Mouse (Mus musculus) bone marrow, adult 2 months (tissue): Measurements from ENCODE around the gene Opn1sw. TPM values are rescaled to one million over a fixed set of nuclear protein-coding genes. Genes with fewer than 3 reads are reported as not detected.

Experiments used
- H3K27ac ChIP-seq: fragments of 200-500 bp; 2 replicates; pipeline ENCODE4 v1.5.1; 2012; ENCODE audit warnings: low read depth, mild to moderate bottlenecking, control low read depth, inconsistent platforms, low read length; ENCODE audit not compliant: control insufficient read depth, poor library complexity, insufficient read depth
- H3K4me1 ChIP-seq: fragments of 200-500 bp; 2 replicates; pipeline ENCODE4 v1.6.1; 2011; ENCODE audit warnings: low read length; ENCODE audit not compliant: control insufficient read depth, insufficient read depth
- H3K4me3 ChIP-seq: fragments of 200-500 bp; replicated peaks from 2 replicates; pipeline ENCODE3; 2011; ENCODE audit warnings: mild to moderate bottlenecking, low read depth, low read length, control low read depth; ENCODE audit not compliant: control insufficient read depth
- CTCF ChIP-seq: fragments of 200-500 bp; IDR thresholded peaks from 2 replicates; pipeline ENCODE4 v1.5.1; 2011; ENCODE audit warnings: low read length, control low read depth; ENCODE audit not compliant: control insufficient read depth, insufficient read depth
- POLR2A ChIP-seq: fragments of 200-500 bp; IDR thresholded peaks from 2 replicates; pipeline ENCODE4 v1.6.1; 2011; ENCODE audit warnings: low read depth, mild to moderate bottlenecking, control low read depth, low read length, borderline replicate concordance; ENCODE audit not compliant: control insufficient read depth
- WGBS: fragments of 180-500 bp; shearing (Covaris S2); methylation state at CpG from one replicate; pipeline ENCODE4 v1.1.7; 2018; 5-methylcytosine and 5-hydroxymethylcytosine counted together
- polyA plus RNA-seq: library from polyadenylated mRNA; stranded (reverse); fragments of >200 nt; gene quantifications from 2 replicates; pipeline ENCODE4 v1.2.4, GENCODE M21; 2011; ENCODE audit warnings: low replicate concordance; ENCODE audit not compliant: missing spikeins, insufficient read depth, insufficient read length

Opn1sw gene
- polyA plus RNA-seq, 1 experiment: not detected

DNA sequence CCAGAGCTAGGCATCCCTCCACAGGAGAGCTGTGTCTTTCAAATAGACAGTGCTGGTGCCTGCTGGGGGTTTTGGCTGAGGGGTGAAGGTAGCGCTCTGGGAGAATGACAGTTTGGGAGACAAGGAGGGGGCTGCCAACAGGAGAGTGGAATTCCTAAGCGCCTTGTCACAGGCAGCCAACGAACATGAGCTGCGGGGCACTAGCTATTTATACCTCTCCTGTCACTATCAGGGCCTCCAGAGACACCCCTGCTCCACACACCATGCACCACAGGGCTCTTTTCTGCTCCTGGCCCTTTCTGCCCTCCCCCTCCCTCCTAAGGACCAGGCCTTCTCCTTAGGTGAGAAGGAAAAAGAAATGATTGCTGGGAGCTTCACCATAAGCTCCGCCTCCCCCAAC is 43.2 kb upstream of the Opn1sw start:
- whole genome bisulfite sequencing: 74% methylated on average over 5 of the region's 5 CpGs
- Histone ChIP-seq H3K4me1 (no peaks in the 10 kb centered on the region), H3K27ac (no peak overlapping the region), H3K4me3 (no peak overlapping the region)
- TF ChIP-seq POLR2A: no peak
- no peak for TF ChIP-seq CTCF

DNA sequence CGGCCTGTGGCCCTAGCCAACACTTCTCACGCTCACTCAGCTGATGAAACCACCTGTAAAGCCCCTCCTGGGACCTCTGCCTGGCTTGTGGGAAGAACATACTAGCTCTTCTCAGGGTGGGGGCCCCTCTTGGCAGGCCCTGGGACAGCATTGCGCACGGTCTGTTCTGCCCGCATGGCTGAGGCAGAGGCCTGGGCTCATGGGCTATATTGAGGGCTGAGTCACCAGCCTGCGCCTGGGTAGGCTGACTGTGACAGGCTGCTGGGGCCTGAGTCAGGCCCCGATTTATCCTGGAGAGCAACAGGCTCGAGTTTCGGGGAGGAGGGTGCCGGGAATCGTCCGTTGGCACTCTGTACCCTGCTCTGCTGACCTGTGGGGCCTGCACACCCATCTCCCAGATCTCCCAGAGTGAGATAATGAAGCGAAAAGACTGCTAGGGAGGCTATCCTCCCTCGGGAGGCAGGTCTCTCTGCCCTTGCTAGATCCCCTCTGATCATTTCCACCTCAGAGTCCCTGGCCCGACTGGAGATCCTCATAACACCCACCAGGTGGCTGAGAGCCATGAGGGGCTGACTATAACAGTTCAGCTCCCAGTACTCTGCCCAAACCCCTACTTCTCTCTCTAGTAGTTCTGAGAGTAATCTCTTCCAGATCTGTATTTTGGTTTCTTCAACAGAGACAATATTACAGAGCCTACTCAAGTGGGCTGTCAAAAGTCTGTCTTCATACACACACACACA is 42.6 kb upstream of the Opn1sw start:
- TF ChIP-seq CTCF (no peak), POLR2A (no peak)
- Histone ChIP-seq H3K4me3 (no peak overlapping the region), H3K27ac (no peak overlapping the region), H3K4me1 (no peaks in the 10 kb centered on the region)
- 73% methylated on average over 15 of the region's 15 CpGs for WGBS

DNA sequence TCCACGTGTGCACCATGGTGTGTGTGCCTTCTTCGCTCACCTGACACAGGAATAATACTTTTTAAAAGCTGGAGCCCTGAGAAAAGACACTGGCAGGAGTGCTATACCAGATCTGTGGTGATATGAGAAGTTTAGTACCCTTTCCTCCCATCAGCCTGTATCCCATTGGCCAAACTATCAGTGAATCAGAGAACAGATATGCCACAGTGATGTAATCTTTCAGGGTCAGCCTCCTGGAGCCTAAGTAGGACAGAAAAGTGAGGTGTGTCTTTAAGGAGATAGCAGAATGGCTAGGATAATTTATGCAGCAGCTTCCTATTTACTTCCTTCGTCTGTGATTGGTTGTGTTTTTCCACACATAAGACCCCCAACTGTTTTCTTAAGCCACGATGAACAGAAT is 39.9 kb upstream of the Opn1sw start:
- H3K4me1 ChIP-seq: no peaks in the 10 kb centered on the region
- no peak overlapping the region for H3K4me3 ChIP-seq
- TF ChIP-seq CTCF (no peak), POLR2A (no peak)
- no peak overlapping the region for H3K27ac ChIP-seq
- 64% methylated on average over 4 of the region's 4 CpGs for WGBS

DNA sequence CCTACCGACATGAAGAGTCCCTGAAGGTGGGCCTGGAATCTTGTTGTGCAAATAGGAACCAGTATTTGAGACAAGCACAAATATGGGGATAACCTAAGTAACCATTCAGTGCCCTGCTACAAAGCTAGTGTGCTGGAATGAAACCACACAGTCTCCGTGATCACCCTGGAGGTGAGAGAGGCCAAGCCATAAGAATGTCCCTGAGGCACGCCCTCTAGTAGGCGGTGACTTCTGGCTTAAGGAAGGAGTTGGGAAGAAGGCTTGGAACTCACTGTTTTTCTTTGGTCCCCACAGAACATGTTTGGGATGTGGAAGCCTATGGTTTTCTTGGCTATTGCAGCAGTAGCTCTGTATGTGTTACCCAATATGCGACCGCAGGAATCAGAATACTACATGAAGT is 38.1 kb upstream of the Opn1sw start:
- Histone ChIP-seq H3K27ac (no peak overlapping the region), H3K4me1 (no peaks in the 10 kb centered on the region), H3K4me3 (no peak overlapping the region)
- TF ChIP-seq CTCF: no peak
- TF ChIP-seq POLR2A: no peak
- 87% methylated on average over 6 of the region's 6 CpGs for WGBS

DNA sequence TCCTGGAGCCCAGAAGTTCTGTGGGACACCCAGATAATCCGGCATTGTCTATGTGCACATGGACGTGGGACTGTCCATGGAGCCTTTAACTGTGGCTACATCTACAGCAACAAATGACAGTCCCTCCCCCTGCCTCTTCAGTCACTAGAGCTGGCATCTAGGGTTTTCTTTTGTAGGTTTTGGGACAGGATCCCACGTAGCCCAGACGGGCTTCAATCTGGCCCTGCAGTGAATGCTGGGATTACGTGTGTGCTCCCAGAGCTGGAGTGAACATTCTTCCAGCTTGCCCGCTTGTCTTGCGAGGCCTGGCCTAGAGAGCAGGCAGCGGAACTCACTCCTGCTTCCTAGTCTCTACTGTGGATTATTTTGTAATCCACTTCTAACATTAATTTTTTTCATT is 36.9 kb upstream of the Opn1sw start:
- 80% methylated on average over 8 of the region's 8 CpGs for WGBS
- TF ChIP-seq POLR2A (no peak), CTCF (no peak)
- Histone ChIP-seq H3K4me1 (no peaks in the 10 kb centered on the region), H3K27ac (no peak overlapping the region), H3K4me3 (no peak overlapping the region)

DNA sequence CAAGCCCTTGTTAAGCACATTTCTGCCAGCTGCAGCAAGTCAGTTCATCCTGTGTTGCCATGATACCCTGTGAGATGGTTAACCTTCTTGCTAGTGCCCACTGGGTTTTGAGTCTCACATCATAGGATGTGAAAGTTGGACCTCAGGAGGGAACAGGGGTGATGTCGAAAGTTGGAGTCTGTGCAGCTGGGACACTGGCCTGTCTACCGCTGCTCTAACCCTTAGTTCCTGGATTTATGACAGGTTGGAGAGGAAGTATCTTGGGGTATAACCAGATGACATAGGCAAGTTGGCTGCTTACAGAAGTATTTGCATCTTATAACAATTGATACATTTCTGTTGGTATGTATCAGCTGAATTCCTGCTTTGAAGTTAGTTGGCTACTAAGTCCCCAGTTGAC is 32.3 kb upstream of the Opn1sw start:
- Histone ChIP-seq H3K4me3 (no peak overlapping the region), H3K27ac (no peak overlapping the region), H3K4me1 (no peaks in the 10 kb centered on the region)
- 12% methylated on average over 2 of the region's 2 CpGs for WGBS
- TF ChIP-seq POLR2A: no peak
- no peak for TF ChIP-seq CTCF

DNA sequence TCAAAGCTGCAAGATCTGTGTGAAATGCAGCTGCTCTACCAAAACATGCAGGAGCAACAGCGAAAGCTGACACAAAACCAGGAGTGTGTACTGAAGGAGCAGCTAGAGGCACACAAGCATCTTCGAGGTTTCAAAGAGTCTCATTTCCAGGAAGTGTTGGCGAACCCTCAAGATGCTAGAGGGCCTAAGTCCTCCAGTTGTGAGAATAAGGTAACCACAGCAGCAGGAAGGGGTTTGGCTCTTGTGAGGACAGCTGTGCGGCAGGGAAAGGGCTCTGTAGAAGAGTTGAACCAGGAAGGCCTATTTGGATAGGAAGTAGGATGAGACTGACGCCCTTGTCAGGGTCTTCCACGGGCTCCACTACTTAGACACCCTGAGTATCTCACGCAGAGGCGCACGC is 27.2 kb upstream of the Opn1sw start:
- WGBS: 38% methylated on average over 9 of the region's 9 CpGs
- no peaks in the 10 kb centered on the region for H3K4me1 ChIP-seq
- no peak overlapping the region for H3K4me3 ChIP-seq
- TF ChIP-seq CTCF (no peak), POLR2A (no peak)
- H3K27ac ChIP-seq: no peak overlapping the region

DNA sequence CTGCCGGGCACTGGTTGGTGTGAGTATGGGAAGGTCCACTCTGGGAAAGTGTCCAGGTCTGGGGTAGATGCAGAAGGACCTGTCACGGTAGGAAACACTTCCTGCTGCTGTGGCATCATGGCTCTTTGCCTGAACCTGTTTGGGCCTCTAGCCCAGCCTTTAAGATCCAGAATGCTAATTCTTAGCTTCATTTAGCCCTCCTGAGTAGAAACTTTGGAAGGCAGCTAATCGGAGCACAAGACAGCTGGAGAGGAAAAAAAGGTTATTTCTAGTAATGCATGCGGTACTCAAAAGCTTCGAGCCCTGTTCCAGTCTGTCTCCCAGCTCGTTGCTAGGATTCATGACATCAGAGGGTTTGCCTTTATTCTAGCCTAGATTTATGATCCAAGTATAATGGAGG is 18.1 kb upstream of the Opn1sw start:
- H3K4me1 ChIP-seq: no peaks in the 10 kb centered on the region
- H3K4me3 ChIP-seq: no peak overlapping the region
- WGBS: 69% methylated on average over 6 of the region's 6 CpGs
- no peak overlapping the region for H3K27ac ChIP-seq
- TF ChIP-seq POLR2A (no peak), CTCF (no peak)

DNA sequence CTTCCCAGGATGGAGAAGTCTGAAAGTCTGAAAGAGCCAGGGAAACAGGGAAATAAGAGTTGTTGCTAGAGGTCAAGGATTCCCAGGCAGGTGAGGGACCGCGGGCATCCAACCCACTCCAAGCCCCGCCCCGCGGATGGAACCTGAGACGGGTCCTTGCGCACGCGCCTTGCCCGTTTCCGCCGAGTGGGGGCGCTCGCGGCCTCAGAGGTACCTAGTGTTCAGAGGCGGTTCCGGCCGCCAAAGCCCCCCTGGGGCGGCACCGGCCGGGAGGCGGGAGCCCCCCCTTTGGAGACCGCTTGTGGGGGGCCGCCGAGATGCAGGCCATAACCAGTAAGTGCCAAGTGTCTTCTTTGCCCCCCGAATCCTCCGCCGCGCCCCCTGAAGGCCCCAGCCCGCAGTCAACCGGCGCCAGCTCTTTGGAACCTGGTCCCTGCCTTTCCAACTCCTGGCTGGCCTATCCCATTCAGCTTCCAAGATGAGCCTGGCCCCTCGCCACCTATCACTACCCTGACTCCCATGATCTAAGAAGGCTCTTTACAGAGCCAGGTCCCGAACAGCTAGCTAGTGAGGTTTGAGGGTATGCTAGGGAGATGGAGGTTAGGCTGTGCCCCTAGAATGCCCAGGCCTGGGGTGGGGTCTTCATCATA is 14.6 kb upstream of the Opn1sw start:
- TF ChIP-seq CTCF: no peak
- TF ChIP-seq POLR2A: no peak
- H3K27ac ChIP-seq: no peak overlapping the region
- H3K4me3 ChIP-seq: no peak overlapping the region
- no peaks in the 10 kb centered on the region for H3K4me1 ChIP-seq
- 18% methylated on average over 34 of the region's 34 CpGs for WGBS
